Mouse (Mus musculus) granulocyte monocyte progenitor cell, adult 5-6 weeks (primary cell): ENCODE data around the gene Mrpl52. TPM values are rescaled to one million over a fixed set of nuclear protein-coding genes. Genes with fewer than 3 reads are reported as not detected.

ENCODE experiments used
- ATAC-seq: replicated peaks from 2 replicates; pipeline ENCODE4 v1.8.0; 2016; ENCODE audit warnings: mild to moderate bottlenecking, moderate TSS enrichment, inconsistent platforms; ENCODE audit not compliant: poor library complexity, severe bottlenecking
- total RNA-seq, 2 experiments: library from RNA; stranded (forward) in 1 of 2; stranded (reverse) in 1 of 2; fragments of 200-712, 200-1000 nt in 1 of 2; fragments of >200 nt in 1 of 2; fragmentation: Nextera tagmentation in 1 of 2; gene quantifications; 2 replicates each; pipeline ENCODE4 v1.2.3; 2014 to 2017

Mrpl52 gene
- total RNA-seq, 2 experiments from 2014 or later: 34.0 to 100 TPM

DNA sequence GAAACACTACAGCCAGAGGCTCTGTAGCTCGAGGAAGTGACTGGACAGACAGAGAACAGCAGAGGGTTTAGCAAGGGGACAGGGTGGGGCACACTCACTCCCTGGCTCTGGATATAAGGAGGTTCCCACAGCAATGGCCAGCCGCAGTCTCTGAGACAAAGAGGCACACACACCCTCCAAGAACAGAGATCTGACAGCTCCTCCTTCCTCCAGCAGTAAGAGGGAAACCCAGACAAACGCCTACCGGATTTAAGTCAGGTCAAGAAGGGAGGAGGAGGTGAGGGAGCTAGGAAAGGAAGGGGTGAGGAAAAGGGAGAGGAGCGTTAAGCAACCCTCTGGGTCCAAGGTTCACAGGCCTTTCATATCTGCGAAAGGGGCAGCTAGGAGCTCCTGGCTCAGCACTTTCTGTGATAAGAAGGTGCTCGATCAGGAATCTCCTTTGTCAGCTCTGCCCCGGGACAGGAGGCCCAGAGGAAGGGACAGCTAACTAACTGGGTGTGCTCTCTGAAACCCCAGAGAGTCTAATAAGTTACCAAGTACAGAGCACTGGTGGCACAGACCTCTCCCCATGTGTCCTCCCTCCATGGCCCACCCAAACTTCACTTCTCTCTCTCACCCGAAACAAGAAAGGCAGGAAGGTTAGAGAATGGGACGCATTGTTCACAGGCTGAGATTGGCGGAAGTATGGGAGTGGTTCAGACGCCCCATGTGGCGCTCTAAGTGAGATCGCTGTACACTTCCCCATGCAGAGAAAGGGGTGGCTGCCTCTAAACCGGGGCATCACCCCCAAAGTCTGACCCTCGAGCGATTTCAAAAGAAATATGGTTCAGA lies 16.5 kb upstream of the Mrpl52 start:
- ATAC-seq: peak; percentile 70

DNA sequence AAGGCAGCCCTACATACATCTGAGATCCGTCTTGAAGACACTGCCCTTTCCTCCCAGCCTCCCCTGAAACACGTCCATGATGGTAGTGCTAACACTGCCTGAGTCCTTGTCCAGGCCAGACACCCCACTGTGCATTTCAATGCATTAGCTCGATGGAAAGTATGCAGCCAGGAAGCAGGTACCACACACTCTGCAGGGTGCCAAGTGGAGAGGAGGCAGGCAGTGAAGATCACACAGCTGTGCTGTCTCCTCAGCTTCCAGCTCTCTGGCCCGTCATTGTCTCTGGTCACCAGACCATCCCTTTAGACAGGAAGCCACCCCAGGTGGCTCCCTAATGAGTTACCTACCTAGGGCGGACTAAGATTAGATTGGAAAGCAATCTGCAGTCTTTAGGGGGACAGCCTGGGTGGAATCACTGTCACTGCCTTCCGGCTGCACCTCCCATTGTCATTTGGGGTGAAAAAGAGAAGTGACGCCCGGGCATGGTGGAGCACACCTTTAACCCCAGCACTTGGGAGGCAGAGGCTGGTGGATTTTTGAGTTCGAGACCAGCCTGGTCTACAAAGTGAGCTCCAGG lies 14.6 kb upstream of the Mrpl52 start:
- no peak for ATAC-seq

GRCm38 (mm10) chr14:54412629-54413170 lies 14.0 kb upstream of the Mrpl52 start:
- 0 out of 2 replicates have a peak, but pooled peaks have one; percentile 16 for ATAC-seq

- 0 out of 2 replicates have a peak, but pooled peaks have one; percentile 4 for ATAC-seq
Observed at GRCm38 (mm10) chr14:54413877-54414700, 12.6 kb upstream of the Mrpl52 start.

- ATAC-seq: no peak
Observed at GRCm38 (mm10) chr14:54415241-54416020, 11.3 kb upstream of the Mrpl52 start.

- ATAC-seq: no peak
Observed at GRCm38 (mm10) chr14:54416229-54416775, 10.4 kb upstream of the Mrpl52 start.

DNA sequence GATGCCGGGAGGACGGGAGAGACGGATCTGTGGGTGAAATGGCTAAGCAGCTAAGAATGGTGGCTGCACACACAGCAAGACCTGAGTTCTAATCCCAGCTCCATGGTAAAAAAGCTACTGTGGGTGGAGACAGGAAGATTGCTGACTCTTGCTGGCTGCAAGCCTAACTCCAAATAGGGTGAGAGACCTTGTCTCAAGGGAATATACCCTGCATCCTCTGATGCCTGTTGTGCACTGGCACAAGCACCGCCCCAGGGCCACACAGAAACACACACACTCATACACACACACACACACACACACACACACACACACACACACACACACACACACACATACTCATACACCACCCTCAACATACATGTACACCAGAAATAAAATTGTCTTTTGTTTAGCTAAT lies 9.9 kb upstream of the Mrpl52 start:
- no peak for ATAC-seq

- ATAC-seq: peak; percentile 67
Observed at GRCm38 (mm10) chr14:54417623-54418081, 9.1 kb upstream of the Mrpl52 start, which contains the start of gene Slc7a7. Gene Slc7a7 (minus strand): TSS chr14:54417780.

GRCm38 (mm10) chr14:54421014-54421413 lies 5.7 kb upstream of the Mrpl52 start:
- ATAC-seq: no peak

DNA sequence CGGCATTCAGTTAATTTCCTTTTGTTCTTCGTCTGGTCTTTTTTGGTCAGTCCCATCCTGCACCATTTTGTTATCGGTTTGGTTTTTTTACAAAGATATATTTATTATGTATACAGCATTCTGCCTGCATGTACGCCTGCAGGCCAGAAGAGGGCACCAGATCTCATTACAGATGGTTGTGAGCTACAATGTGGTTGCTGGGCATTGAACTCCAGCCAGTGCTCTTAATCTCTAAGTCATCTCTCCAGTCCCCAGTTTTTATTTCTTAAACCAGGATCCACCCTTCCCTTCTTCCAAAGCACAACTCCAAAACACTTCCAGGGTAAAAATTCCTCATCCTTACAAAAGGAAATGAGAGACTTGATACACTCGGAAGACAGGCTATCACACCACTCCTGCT lies 3.3 kb upstream of the Mrpl52 start:
- ATAC-seq: no peak

- ATAC-seq: no peak
Observed at GRCm38 (mm10) chr14:54424634-54425033, 2.1 kb upstream of the Mrpl52 start.

GRCm38 (mm10) chr14:54425540-54425939 lies 1.2 kb upstream of the Mrpl52 start:
- no peak for ATAC-seq

GRCm38 (mm10) chr14:54426003-54426688 lies 563 bp upstream of the Mrpl52 start:
- ATAC-seq: peak; percentile 72

- ATAC-seq: no peak
Observed at GRCm38 (mm10) chr14:54427696-54428095, 987 bp downstream of the Mrpl52 start.

- no peak for ATAC-seq
Observed at GRCm38 (mm10) chr14:54428421-54428820, 1.7 kb downstream of the Mrpl52 start.

GRCm38 (mm10) chr14:54429332-54430093 lies 2.8 kb downstream of the Mrpl52 start:
- ATAC-seq: no peak

- no peak for ATAC-seq
Observed at GRCm38 (mm10) chr14:54430406-54431145, 3.9 kb downstream of the Mrpl52 start.
